Mouse (Mus musculus): Measurements from ENCODE around the gene Bmp2k. TPM values are rescaled to one million over a fixed set of nuclear protein-coding genes. Genes with fewer than 3 reads are reported as not detected.
"Not testable (repeated sequence)": the region's sequence is repeated elsewhere in the genome, so short reads cannot be mapped to it uniquely, and the experiment has no call there.

The Bmp2k gene
- polyA plus RNA-seq, 3 experiments from 2014 or later = 9.3 to 18.6 (median 10.8) TPM

GRCm38 (mm10) chr5:97002336-97002735 is 4.8 kb downstream of the Bmp2k start:
- ATAC-seq = no peak

- no peak for ATAC-seq
Observed at GRCm38 (mm10) chr5:97002937-97003336, 5.4 kb downstream of the Bmp2k start.

GRCm38 (mm10) chr5:97004178-97005030 is 6.9 kb downstream of the Bmp2k start:
- no peak for ATAC-seq

GRCm38 (mm10) chr5:97005891-97006290 is 8.4 kb downstream of the Bmp2k start:
- ATAC-seq = no peak

GRCm38 (mm10) chr5:97006929-97007328 is 9.4 kb downstream of the Bmp2k start:
- ATAC-seq = no peak

- no peak for ATAC-seq
Observed at GRCm38 (mm10) chr5:97007496-97007895, 10.0 kb downstream of the Bmp2k start.

GRCm38 (mm10) chr5:97009140-97009539 is 11.7 kb downstream of the Bmp2k start:
- ATAC-seq = peak; percentile 52

- ATAC-seq = peak; percentile 64
Observed at GRCm38 (mm10) chr5:97009601-97010335, 12.3 kb downstream of the Bmp2k start.

GRCm38 (mm10) chr5:97015781-97016508 is 18.5 kb downstream of the Bmp2k start:
- no peak for ATAC-seq

- ATAC-seq = no peak
Observed at GRCm38 (mm10) chr5:97016842-97017577, 19.5 kb downstream of the Bmp2k start.

- ATAC-seq = no peak
Observed at GRCm38 (mm10) chr5:97022305-97023278, 25.1 kb downstream of the Bmp2k start.

GRCm38 (mm10) chr5:97024834-97025233 is 27.3 kb downstream of the Bmp2k start:
- ATAC-seq = no peak

- ATAC-seq = no peak
Observed at GRCm38 (mm10) chr5:97025650-97026049, 28.2 kb downstream of the Bmp2k start.

- no peak for ATAC-seq
Observed at GRCm38 (mm10) chr5:97028004-97028403, 30.5 kb downstream of the Bmp2k start.

GRCm38 (mm10) chr5:97028840-97029239 is 31.4 kb downstream of the Bmp2k start:
- ATAC-seq = not testable (repeated sequence)

GRCm38 (mm10) chr5:97031771-97032170 is 34.3 kb downstream of the Bmp2k start:
- no peak for ATAC-seq

GRCm38 (mm10) chr5:97045260-97045659 is 47.8 kb downstream of the Bmp2k start:
- no peak for ATAC-seq

GRCm38 (mm10) chr5:97046680-97047079 is 49.2 kb downstream of the Bmp2k start:
- no peak for ATAC-seq

- ATAC-seq = no peak
Observed at GRCm38 (mm10) chr5:97048905-97049304, 51.4 kb downstream of the Bmp2k start.

- ATAC-seq = peak; percentile 63
Observed at GRCm38 (mm10) chr5:97054166-97054565, 56.7 kb downstream of the Bmp2k start.

GRCm38 (mm10) chr5:97054801-97055200 is 57.3 kb downstream of the Bmp2k start:
- no peak for ATAC-seq

Measured in inflammation-experienced regulatory T-cells, adult 6 months (primary cell).